Mouse (Mus musculus): ENCODE data around the gene Mitf.

GRCm38 (mm10) chr6:98046295-98047108, 239.7 kb downstream of the Mitf start:
- TF ChIP-seq CTCF (IDR thresholded peaks at IDR 0.05) (no peak), EP300 (IDR thresholded peaks at IDR 0.05) (no peak)

Data from lung, postnatal 0 days (tissue).